19 mouse cellular contexts compared by ENCODE assay signal in the genomic region with DNA sequence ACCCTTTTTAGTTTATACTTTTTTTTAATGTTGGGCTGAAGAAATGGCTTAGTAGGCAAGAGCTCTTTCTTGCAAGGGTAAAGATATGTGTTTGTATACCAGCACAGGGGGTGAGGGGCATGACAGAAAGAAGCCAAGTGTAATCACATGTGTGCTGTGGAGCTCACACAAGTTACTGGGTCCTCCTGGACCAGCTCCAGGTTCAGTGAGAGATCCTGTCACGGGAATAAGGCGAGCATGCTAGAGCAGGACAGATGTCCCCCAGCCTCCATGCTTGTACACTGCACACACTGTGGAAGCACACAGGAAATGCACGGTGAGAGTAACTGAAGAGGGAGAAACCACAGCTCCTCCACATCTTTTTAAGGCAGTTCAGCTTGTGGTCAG. TPM values are rescaled to one million over a fixed set of nuclear protein-coding genes. Genes with fewer than 3 reads are reported as not detected.
DNase-seq lines count a peak whose midpoint lies in the region; ATAC-seq and TF ChIP-seq lines count a peak whose summit lies in the region.
"Had no signal": no experiment of that assay in that cellular context is flagged by ENCODE, and none has a peak within 500 bp of the region (broad histone marks: within the 10 kb centered on the region; RNA-seq: fewer than 3 reads in every experiment).

No protein-coding gene starts in this region.

- H3K4me3 ChIP-seq in forebrain, embryonic 14.5 days (ENCODE audit: low read depth, low read length) = no peak overlapping the region
- no peak overlapping the region for H3K4me3 ChIP-seq in forebrain, embryonic 12.5 days (replicated peaks)
- no peak overlapping the region for H3K4me3 ChIP-seq in midbrain, embryonic 11.5 days (ENCODE audit: low read depth, low read length)
- H3K4me3 ChIP-seq in midbrain, embryonic 10.5 days = no peak overlapping the region
- no peak overlapping the region for H3K4me3 ChIP-seq in hindbrain, embryonic 14.5 days (replicated peaks; ENCODE audit: low read length)
- H3K4me3 ChIP-seq in midbrain, postnatal 0 days (ENCODE audit: low read depth, low read length) = no peak overlapping the region
- H3K4me3 ChIP-seq: heart, embryonic 12.5 days; lung, embryonic 15.5 days; stomach, embryonic 15.5 days had no signal

- H3K4me1 ChIP-seq in forebrain, embryonic 14.5 days (ENCODE audit: control insufficient read depth, insufficient read depth, low read length) = no peaks in the 10 kb centered on the region
- peaks cover 3% of the 10 kb centered on the region; the same call in 1 of the 2 replicates for H3K4me1 ChIP-seq in forebrain, embryonic 12.5 days
- H3K4me1 ChIP-seq in midbrain, embryonic 11.5 days (ENCODE audit: control insufficient read depth, insufficient read depth, low read length) = peaks cover 4% of the 10 kb centered on the region
- peaks cover 13% of the 10 kb centered on the region for H3K4me1 ChIP-seq in midbrain, embryonic 10.5 days
- no peaks in the 10 kb centered on the region for H3K4me1 ChIP-seq in hindbrain, embryonic 14.5 days (replicated peaks; ENCODE audit: control insufficient read depth, insufficient read depth, low read length)
- H3K4me1 ChIP-seq in midbrain, postnatal 0 days (ENCODE audit: insufficient read depth, low read length) = no peaks in the 10 kb centered on the region
- H3K4me1 ChIP-seq: heart, embryonic 12.5 days; lung, embryonic 15.5 days; stomach, embryonic 15.5 days had no signal

- H3K27me3 ChIP-seq in forebrain, embryonic 14.5 days (replicated peaks; ENCODE audit: control insufficient read depth, insufficient read depth, low read length) = 0 out of 2 replicates have a peak, but pooled peaks cover 2% of the 10 kb centered on the region
- H3K27me3 ChIP-seq in forebrain, embryonic 12.5 days = 0 out of 2 replicates have a peak, but pooled peaks cover 5% of the 10 kb centered on the region
- H3K27me3 ChIP-seq in midbrain, embryonic 11.5 days (ENCODE audit: control insufficient read depth, insufficient read depth, low read length) = no peaks in the 10 kb centered on the region
- no peaks in the 10 kb centered on the region for H3K27me3 ChIP-seq in midbrain, embryonic 10.5 days (ENCODE audit: low read depth, poor library complexity, severe bottlenecking)
- no peaks in the 10 kb centered on the region for H3K27me3 ChIP-seq in hindbrain, embryonic 14.5 days (ENCODE audit: control insufficient read depth, insufficient read depth, low read length)
- H3K27me3 ChIP-seq in midbrain, postnatal 0 days (ENCODE audit: insufficient read depth, low read length) = no peaks in the 10 kb centered on the region
- H3K27me3 ChIP-seq: heart, embryonic 12.5 days; lung, embryonic 15.5 days; Patski; stomach, embryonic 15.5 days had no signal

- no peaks in the 10 kb centered on the region for H3K36me3 ChIP-seq in forebrain, embryonic 14.5 days (ENCODE audit: control insufficient read depth, insufficient read depth, low read length)
- H3K36me3 ChIP-seq in forebrain, embryonic 12.5 days (replicated peaks) = no peaks in the 10 kb centered on the region
- no peaks in the 10 kb centered on the region for H3K36me3 ChIP-seq in midbrain, embryonic 11.5 days (ENCODE audit: control insufficient read depth, insufficient read depth, low read length)
- no peaks in the 10 kb centered on the region for H3K36me3 ChIP-seq in midbrain, embryonic 10.5 days
- H3K36me3 ChIP-seq in hindbrain, embryonic 14.5 days (replicated peaks; ENCODE audit: control insufficient read depth, insufficient read depth) = no peaks in the 10 kb centered on the region
- no peaks in the 10 kb centered on the region for H3K36me3 ChIP-seq in midbrain, postnatal 0 days (ENCODE audit: insufficient read depth, low read length)
- H3K36me3 ChIP-seq: lung, embryonic 15.5 days had no signal

- H3K27ac ChIP-seq in forebrain, embryonic 14.5 days (ENCODE audit: low read depth, low read length) = no peak overlapping the region
- no peak overlapping the region for H3K27ac ChIP-seq in forebrain, embryonic 12.5 days
- no peak overlapping the region for H3K27ac ChIP-seq in midbrain, embryonic 11.5 days (ENCODE audit: low read depth, low read length)
- H3K27ac ChIP-seq in midbrain, embryonic 10.5 days (replicated peaks) = no peak overlapping the region
- H3K27ac ChIP-seq in hindbrain, embryonic 14.5 days = no peak overlapping the region
- H3K27ac ChIP-seq in midbrain, postnatal 0 days (ENCODE audit: low read depth, low read length) = no peak overlapping the region
- H3K27ac ChIP-seq: lung, embryonic 15.5 days; stomach, embryonic 15.5 days had no signal

- H3K9ac ChIP-seq in forebrain, embryonic 14.5 days (ENCODE audit: low read length) = no peak overlapping the region
- H3K9ac ChIP-seq in forebrain, embryonic 12.5 days = no peak overlapping the region
- H3K9ac ChIP-seq in midbrain, embryonic 11.5 days (ENCODE audit: low read length) = no peak overlapping the region
- H3K9ac ChIP-seq in hindbrain, embryonic 14.5 days = no peak overlapping the region
- H3K9ac ChIP-seq in midbrain, postnatal 0 days (replicated peaks; ENCODE audit: low read length, poor library complexity, severe bottlenecking) = no peak overlapping the region
- H3K9ac ChIP-seq: heart, embryonic 12.5 days; lung, embryonic 15.5 days; stomach, embryonic 15.5 days had no signal

- ATAC-seq in forebrain, embryonic 14.5 days = peak; percentile 45
- ATAC-seq in forebrain, embryonic 12.5 days (ENCODE audit: low FRiP score) = no peak; the same call in 1 of the 2 replicates
- 0 out of 2 replicates have a peak, but pooled peaks have one; percentile 34 for ATAC-seq in midbrain, embryonic 11.5 days (ENCODE audit: low FRiP score)
- peak; percentile 50; the same call in 1 of the 2 replicates for ATAC-seq in hindbrain, embryonic 14.5 days (ENCODE audit: low FRiP score)
- 0 out of 2 replicates have a peak, but pooled peaks have one; percentile 22 for ATAC-seq in midbrain, postnatal 0 days (ENCODE audit: low FRiP score)

- peak; percentile 17 for DNase-seq in forebrain, embryonic 14.5 days (ENCODE audit: low spot score)
- DNase-seq in midbrain, embryonic 11.5 days (ENCODE audit: low spot score, missing footprints) = no peak
- DNase-seq in midbrain, embryonic 10.5 days (ENCODE audit: low spot score) = no peak
- no peak for DNase-seq in hindbrain, embryonic 14.5 days (ENCODE audit: low spot score)
- DNase-seq in midbrain, postnatal 0 days (ENCODE audit: low spot score) = no peak
- DNase-seq in adrenal gland, postnatal 25 days = no peak
- DNase-seq in left cerebral cortex, adult 9 months (ENCODE audit: low spot score in 2 of 2) = no peak
- DNase-seq: kidney, adult 11 months had no signal

- 67% methylated on average over 3 of the region's 3 CpGs for WGBS in forebrain, embryonic 14.5 days
- WGBS in forebrain, embryonic 12.5 days = 91% methylated on average over 3 of the region's 3 CpGs
- WGBS in midbrain, embryonic 11.5 days = 96% methylated on average over 3 of the region's 3 CpGs
- 90% methylated on average over 3 of the region's 3 CpGs for WGBS in midbrain, embryonic 10.5 days
- WGBS in hindbrain, embryonic 14.5 days = 86% methylated on average over 3 of the region's 3 CpGs
- 84% methylated on average over 3 of the region's 3 CpGs for WGBS in midbrain, postnatal 0 days

- H3K4me2 ChIP-seq in forebrain, embryonic 14.5 days (ENCODE audit: low read length) = no peak overlapping the region
- no peak overlapping the region for H3K4me2 ChIP-seq in forebrain, embryonic 12.5 days
- H3K4me2 ChIP-seq in midbrain, embryonic 11.5 days = no peak overlapping the region
- no peak overlapping the region for H3K4me2 ChIP-seq in hindbrain, embryonic 14.5 days (replicated peaks)
- no peak overlapping the region for H3K4me2 ChIP-seq in midbrain, postnatal 0 days (ENCODE audit: low read depth, low read length, poor library complexity, severe bottlenecking)
- H3K4me2 ChIP-seq: heart, embryonic 12.5 days; lung, embryonic 15.5 days; stomach, embryonic 15.5 days had no signal

- H3K9me3 ChIP-seq in forebrain, embryonic 14.5 days (replicated peaks; ENCODE audit: control insufficient read depth, low read length) = no peaks in the 10 kb centered on the region
- H3K9me3 ChIP-seq in forebrain, embryonic 12.5 days = no peaks in the 10 kb centered on the region
- no peaks in the 10 kb centered on the region for H3K9me3 ChIP-seq in midbrain, embryonic 11.5 days (ENCODE audit: control insufficient read depth, low read length)
- H3K9me3 ChIP-seq in midbrain, embryonic 10.5 days (replicated peaks) = no peaks in the 10 kb centered on the region
- H3K9me3 ChIP-seq in hindbrain, embryonic 14.5 days (ENCODE audit: control insufficient read depth, low read length) = no peaks in the 10 kb centered on the region
- no peaks in the 10 kb centered on the region for H3K9me3 ChIP-seq in midbrain, postnatal 0 days (ENCODE audit: low read length)
- H3K9me3 ChIP-seq: lung, embryonic 15.5 days; stomach, embryonic 15.5 days had no signal

- TF ChIP-seq CTCF in midbrain, postnatal 0 days (IDR thresholded peaks at IDR 0.05) = no peak

RNA-seq across cellular contexts. Expression of a gene that starts 21.1 kb away (rescaled TPM):
- 19.8 and 21.9 TPM in 2 replicates for polyA plus RNA-seq in forebrain, embryonic 14.5 days (2014; fragmentation: Nextera tagmentation; extraction: Ambion mirVana)
- polyA plus RNA-seq in forebrain, embryonic 12.5 days (2016; fragmentation: Nextera tagmentation; extraction: Ambion mirVana) = 23.6 and 25.6 TPM in 2 replicates
- polyA plus RNA-seq in midbrain, embryonic 11.5 days (2014; fragmentation: Nextera tagmentation; extraction: Ambion mirVana) = 29.2 and 31.7 TPM in 2 replicates
- polyA plus RNA-seq in midbrain, embryonic 10.5 days (2016; fragmentation: Nextera tagmentation; extraction: Ambion mirVana) = 26.1 and 29.8 TPM in 2 replicates
- 28.7 and 45.3 TPM in 2 replicates for polyA plus RNA-seq in hindbrain, embryonic 14.5 days (2014; fragmentation: Nextera tagmentation; extraction: Ambion mirVana)
- 6.2 and 17.5 TPM in 2 replicates for total RNA-seq in midbrain, postnatal 0 days (2014; rRNA removed)
- 26.0 and 28.8 TPM in 2 replicates for polyA plus RNA-seq in midbrain, postnatal 0 days (2015; fragmentation: Nextera tagmentation; extraction: Ambion mirVana)
- total RNA-seq in adrenal gland, postnatal 25 days (2021) = 4.1 and 4.9 TPM in 2 replicates
- polyA plus RNA-seq: liver, adult 2 months had no signal

RNA-seq across cellular contexts. Expression of a gene that starts 22.2 kb away (rescaled TPM):
- polyA plus RNA-seq in forebrain, embryonic 14.5 days (2014; fragmentation: Nextera tagmentation; extraction: Ambion mirVana) = not detected in 2 replicates
- not detected in 2 replicates for polyA plus RNA-seq in forebrain, embryonic 12.5 days (2016; fragmentation: Nextera tagmentation; extraction: Ambion mirVana)
- polyA plus RNA-seq in midbrain, embryonic 11.5 days (2014; fragmentation: Nextera tagmentation; extraction: Ambion mirVana) = not detected in 2 replicates
- polyA plus RNA-seq in midbrain, embryonic 10.5 days (2016; fragmentation: Nextera tagmentation; extraction: Ambion mirVana) = not detected in 2 replicates
- polyA plus RNA-seq in hindbrain, embryonic 14.5 days (2014; fragmentation: Nextera tagmentation; extraction: Ambion mirVana) = not detected in 2 replicates
- not detected in 2 replicates for total RNA-seq in midbrain, postnatal 0 days (2014; rRNA removed)
- not detected in 2 replicates for polyA plus RNA-seq in midbrain, postnatal 0 days (2015; fragmentation: Nextera tagmentation; extraction: Ambion mirVana)
- not detected in 2 replicates for total RNA-seq in adrenal gland, postnatal 25 days (2021)
- total RNA-seq: adrenal gland, postnatal 4 days; gastrocnemius, postnatal 4 days; heart, postnatal 4 days; layer of hippocampus, adult 8-10 months; left cerebral cortex, postnatal 36 days; liver, adult 2 months had no signal
- polyA plus RNA-seq: heart, embryonic 12.5 days; liver, adult 2 months; lung, embryonic 15.5 days; Patski; stomach, embryonic 15.5 days had no signal
